Mouse (Mus musculus): Measurements from ENCODE around the gene Acacb. TPM values are rescaled to one million over a fixed set of nuclear protein-coding genes. Genes with fewer than 3 reads are reported as not detected.

Acacb gene
- total RNA-seq, 4 experiments from 2014 or later, result 231 to 252 (median 245) TPM

DNA sequence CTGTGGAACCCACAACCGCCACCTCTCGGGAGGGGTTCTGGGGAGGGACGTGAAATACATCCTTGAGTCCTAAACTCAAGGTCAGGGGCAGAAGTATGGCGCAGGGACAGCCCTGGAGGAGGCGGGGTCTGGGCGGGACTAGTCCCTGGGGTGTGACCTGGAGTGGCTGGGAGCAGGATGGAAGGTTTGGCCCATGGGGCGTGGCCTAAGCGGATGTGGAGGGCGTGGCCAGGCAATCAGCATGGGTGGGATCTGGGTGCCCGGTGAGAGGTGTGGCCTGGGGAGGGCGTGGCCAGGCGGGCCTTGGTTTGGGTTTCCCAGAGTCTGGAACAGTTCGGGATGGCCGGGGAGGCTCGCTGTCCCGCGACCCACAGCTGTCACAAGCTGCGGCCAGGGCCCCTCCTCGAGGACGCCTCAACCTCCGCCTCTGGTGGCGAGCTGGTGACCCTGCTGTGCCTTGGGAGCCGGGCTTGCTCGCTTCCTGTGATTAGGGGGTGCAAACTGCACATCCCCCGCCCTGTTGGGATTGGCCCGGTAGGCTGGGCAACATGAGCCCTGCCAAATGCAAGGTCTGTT is 29.3 kb downstream of the Acacb start:
- peak; percentile 98 for DNase-seq (ENCODE audit: low spot score)

DNA sequence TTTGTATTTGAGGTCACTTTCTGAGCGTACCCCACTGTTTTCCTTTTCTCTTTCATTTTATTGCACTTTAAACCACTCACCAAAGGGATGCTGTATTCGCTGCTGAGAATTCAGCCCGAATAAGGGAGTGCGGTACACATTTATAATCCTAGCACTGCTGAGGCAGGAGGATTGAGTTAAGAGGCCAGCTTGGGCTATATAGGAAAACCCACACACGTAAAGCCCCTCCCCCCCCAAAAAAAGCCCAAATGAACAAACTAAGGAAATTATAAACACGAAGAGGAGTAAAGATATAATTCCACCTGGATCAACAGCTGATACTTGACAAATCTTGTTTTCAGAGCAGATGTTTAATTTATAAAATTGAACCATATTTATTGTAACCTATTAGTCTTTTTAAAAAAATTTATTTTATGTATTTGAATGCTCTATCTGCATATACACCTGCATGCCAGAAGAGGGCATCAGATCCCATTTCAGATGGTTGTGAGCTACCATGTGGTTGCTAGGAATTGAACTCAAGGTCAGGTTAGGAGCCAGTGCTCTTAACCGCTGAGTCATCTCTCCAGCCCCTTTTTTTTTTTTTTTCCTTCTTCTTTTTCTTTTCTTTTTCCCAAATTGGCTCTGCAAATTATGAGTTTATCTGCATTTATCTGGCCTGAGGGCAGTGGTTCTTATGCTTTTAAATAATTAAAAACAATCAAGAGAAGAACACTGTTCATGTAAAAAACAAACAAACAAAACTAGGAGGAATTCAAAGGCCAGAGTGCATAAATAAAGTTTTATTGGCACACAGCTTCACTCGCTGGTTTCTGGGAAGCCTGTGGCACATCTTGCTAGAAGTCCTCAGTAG is 30.4 kb downstream of the Acacb start:
- DNase-seq (ENCODE audit: low spot score), result no peak

DNA sequence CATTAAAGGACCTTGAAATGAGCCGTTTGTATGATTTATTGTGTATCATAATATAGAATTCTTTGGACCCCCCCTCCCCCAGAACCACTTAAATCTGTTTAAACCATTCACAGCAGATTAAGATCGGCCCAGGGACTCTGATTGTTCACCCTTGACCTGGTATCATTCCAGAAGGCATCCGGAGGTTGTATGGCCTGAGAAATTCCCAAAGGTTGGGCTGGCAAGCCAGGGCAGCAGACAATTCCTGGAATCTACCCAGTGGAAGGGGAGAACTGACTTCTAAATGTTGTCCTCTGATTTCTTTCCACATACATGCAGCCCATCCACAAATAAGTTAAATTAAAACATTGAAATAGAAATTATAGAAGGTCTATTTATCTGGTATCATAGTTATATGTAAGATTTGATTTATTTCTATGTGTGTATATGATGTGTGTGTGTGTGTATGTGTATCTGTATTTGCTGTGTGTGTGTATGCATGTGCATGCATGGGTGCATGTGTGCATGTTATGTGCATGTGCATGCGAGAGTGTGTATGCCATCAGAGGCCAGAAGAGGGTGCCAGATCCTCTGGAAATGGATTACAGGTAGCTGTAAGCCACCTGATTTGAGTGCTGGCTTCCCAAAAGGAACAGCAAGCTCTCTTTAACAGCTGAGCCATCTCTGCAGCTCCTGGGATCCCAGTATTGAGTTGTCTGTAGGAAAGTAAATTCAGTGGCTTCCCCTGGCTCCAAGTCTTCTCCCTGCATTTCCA is 31.8 kb downstream of the Acacb start:
- no peak for DNase-seq (ENCODE audit: low spot score)

DNA sequence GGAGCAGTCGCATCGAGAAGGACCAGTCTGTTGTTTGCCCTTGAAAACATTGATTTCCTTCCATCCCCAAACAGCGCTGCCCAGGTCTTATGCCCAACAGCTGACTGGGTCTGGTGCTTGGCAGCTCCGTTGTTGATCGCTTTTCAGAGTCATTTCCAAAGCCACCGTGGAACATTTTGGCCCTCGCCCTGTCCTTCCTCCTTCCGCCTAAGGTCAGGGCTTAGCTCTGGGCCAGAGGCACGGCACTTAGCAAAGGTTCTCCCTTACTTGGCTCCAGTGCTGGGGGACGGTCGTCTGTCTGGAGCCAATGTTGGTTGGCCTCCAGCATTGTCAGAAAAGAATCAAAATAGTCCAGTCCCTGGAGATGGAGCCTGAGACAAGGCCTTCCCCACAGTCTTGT is 33.2 kb downstream of the Acacb start:
- DNase-seq (ENCODE audit: low spot score), result peak; percentile 89

DNA sequence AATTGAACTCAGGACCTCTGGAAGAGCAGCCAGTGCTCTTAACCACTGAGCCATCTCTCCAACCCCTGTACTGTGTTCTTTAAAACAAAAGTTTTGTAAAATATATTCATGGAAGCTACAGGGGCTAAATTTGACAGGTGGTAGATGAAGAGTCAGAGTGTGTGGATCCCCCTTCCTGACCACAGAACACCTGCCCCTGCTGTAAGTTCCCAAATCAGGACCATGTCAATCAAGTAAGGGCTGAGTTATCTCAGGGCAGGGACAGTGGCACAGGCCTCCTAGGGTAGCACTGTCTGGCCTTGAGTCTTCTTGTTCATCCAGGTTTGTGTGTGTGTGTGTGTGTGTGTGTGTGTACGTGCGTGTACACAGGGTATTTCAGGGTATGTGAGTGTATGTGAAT is 37.2 kb downstream of the Acacb start:
- DNase-seq (ENCODE audit: low spot score), result no peak

DNA sequence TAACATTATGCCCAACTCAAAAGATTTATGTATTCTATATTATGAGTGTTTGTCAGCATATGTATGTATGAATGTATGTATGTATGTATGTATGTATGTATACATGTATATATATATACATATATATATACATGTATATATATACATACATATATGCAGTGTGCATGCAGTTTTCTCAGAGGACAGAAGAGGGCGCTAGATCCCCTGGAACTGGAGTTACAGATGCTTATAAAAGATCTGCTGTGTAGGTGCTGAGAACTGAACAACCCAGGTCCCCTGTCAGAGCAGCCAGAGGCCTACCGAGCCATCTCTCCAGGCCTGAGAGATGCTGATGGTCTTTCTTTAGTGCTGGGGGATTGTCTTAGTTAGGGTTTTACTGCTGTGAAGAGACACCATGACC is 40.8 kb downstream of the Acacb start:
- DNase-seq (ENCODE audit: low spot score), result no peak

DNA sequence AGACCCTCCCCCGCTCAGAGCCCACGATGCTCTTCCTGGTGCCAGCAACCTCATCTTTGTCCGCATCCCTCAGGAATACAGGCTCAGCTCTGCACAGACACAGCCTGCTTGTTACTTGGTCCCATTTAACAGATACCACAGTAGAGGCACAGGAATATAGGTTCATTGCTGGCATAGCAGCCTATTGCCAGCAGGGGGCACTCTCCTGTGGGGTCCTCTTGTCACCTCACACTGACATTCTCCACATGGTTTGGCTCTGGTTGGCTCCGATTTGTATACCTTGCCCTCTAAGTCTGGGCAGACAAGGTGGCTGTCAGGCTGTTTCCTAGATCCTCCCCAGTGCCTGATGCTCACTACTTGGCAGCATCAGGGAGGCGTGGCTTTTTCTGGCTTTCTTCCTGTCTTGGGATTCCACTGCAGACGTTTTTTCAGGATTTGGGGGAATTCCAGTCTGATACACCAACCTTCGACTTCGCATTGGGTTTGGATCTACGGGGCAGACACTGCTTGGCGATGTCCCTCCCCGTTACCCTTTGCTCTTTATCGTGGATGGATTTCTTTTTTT is 42.6 kb downstream of the Acacb start:
- no peak for DNase-seq (ENCODE audit: low spot score)

DNA sequence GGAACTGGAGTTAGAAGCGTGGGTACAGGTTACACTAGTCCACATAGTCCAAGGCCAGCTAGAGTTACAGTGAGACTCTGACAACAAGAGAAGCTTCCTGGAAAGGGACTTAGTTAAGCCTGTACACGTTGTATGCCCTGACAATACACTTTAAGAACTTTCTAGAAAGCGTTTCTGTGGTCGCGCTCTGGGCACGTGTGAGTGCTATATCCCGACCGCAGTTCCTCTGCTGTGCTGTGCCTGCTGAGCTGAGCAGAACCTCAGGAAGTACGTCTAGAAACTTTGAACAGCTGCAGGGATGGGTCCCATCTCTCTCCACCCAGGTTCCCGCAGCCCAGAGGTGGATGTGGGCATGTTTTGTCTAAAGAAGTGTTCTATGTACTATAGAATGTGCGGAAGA is 47.8 kb downstream of the Acacb start:
- no peak for DNase-seq (ENCODE audit: low spot score)

DNA sequence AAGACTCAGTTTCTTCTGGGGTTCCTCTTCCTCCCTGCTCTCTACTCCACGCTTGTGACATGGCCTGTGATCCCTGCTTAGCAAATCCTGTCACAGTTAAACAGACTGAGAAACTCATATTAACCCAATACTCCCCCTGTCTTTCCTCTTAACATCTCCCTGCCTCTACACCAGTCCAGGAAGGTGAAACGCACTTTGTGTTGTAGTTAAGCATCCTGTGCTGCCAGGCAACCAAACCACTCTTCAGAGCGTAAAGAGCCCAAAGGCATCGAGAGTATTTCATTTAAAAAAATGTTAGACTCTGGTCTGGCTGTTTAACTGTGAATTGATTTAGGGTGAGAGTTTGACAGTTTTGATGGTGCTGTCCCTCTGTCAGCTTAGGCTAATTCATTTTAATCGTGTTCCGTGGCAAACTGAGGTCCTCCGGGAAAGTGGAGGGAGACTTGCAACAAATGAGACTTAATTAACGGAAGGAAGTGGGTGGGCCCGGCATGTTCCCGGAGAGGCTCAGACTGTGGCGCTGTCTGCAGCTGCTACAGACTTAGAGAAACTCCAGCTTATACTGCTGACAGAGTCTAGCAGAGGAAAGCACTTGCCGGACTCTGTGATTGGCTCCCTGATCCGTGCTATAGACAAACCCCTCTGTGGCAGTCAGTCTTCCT is 52.9 kb downstream of the Acacb start:
- DNase-seq (ENCODE audit: low spot score), result peak; percentile 75

DNA sequence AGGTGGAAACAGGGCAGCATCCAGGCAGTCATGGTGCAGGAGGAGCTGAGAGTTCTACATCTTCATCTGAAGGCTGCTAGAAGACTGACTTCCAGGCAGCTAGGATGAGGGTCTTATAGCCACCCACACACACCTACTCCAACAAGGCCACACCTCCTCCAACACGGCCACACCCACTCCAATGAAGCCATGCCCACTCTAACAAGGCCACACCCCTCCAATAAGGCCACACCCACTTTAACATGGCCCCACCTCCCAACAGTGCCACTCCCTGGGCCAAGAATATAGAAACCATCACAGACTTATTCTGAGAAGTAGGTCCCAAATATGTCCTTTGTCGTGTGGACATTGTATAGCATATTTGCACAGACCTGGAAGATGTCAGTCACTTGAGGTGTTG is 59.8 kb downstream of the Acacb start:
- DNase-seq (ENCODE audit: low spot score), result no peak

DNA sequence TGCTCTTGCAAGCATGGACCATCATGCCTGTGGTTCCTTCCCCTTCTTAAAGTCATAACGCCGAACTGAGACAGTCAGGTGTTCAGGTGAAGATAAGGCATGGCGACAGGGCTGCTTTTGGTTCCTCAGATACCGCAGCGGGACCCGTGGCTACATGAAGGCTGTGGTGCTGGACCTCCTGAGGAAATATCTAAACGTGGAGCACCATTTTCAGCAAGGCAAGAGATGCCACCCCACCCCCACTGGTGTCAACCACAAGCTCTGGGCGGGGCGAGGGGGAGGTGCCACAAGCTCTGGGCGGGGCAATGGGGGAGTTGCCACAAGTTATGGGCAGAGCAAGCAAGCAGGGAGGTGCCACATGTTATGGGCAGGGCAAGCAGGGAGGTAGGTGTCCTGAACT is 66.8 kb downstream of the Acacb start:
- DNase-seq (ENCODE audit: low spot score), result no peak

DNA sequence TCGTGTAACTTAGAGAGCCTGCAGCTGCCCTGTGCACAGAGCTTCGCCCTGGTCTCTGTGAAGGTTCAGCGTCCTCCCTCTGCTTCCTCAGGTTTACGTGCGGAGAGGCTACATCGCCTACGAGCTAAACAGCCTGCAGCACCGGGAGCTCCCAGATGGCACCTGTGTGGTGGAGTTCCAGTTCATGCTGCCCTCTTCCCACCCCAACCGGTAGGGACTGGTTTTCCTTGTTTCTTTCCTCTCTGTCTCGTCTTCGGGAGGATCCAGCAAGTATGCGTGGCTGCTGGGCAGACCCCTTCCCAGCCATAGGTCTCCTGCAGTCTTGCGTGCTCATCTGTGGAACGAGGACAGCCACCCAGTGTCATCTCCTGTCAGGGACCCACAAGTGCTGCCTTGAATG is 72.4 kb downstream of the Acacb start:
- no peak for DNase-seq (ENCODE audit: low spot score)

DNA sequence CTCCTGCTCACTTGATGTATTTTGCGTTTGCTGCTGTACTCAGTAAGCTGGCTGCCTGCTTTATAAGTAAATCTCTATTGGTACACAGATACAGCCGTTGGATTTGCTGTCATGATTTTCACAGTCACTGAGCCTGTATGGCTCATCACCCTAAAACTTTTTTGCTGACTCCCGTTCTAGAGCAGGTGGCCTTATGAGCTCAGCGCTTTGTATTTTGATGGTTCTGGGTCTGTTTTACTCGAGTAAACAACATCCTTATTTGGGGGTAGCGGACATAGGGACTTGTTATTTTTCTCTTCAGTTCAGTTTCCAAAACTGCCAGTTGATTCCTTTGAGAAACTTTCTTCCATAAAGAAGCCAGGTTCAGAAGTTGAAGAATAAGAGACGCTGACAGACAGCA is 79.7 kb downstream of the Acacb start:
- DNase-seq (ENCODE audit: low spot score), result no peak

DNA sequence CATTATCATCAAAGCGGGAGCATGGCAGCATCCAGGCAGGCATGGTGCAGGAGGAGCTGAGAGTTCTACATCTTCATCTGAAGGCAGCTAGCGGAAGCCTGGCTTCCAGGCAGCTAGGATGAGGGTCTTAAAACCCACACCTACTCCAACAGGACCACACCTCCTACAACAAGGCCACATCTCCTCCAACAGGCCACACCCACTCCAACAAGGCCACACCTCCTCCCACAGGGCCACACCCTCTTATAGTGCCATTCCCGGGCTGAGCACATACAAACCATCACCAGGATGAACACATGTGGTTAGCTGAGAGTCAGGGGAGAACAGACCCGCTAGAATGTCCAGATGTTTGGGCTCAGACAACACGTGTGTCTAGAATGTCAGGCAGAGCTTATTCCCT is 82.6 kb downstream of the Acacb start:
- no peak for DNase-seq (ENCODE audit: low spot score)

DNA sequence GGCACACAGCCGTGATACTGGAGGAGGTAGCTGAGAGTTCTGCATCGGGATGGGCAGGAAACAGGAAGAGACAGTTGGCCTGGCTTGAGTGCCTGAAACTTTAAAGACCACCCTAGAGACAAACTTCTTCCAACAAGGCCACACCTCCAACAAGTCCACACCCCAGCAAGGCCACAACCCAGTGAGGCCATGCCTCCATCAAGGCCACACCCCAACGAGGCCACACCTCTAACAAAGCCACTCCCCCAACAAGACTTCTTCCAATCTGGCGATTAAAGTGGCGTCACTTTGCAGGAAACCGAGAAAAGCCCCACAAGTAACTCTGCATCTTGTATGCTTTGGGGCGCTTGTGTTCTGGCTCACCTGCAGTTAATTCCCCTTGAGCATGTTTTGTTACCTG is 92.6 kb downstream of the Acacb start:
- DNase-seq (ENCODE audit: low spot score), result no peak

DNA sequence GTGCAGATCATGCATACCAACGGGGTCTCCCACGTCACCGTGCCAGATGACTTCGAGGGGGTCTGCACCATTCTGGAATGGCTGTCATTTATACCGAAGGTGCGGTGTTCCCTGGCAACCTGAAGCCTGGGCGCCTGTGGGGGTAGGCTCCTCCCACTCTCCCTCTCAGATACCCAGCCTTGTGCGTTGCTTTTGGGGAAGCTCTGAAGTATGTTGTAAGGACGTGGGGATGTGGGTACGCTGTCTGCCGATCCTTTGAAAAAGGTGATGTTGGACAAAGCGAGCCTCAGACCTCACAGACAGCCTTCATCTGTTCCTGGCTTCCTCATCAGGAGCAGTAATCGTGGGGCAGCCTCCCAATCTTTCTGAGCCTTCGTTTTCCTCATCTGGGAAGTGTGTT is 93.4 kb downstream of the Acacb start:
- DNase-seq (ENCODE audit: low spot score), result no peak

DNA sequence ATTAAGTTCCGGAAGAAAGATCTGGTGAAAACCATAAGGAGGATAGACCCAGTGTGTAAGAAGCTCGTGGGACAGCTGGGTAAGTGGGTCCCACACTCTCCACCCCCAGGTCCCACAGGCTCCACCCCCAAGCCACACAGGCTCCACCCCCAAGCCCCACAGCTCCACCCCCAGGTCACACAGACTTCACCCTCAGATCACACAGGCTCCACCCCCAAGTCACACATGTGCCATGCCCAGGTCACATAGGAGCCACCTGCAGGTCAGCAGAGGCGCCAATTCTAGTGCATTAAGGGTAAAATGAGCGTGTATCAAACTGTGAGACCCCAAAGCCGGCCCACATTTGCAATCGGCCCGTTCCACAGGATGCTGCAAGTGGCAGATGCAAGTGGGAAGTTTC is 100.1 kb downstream of the Acacb start:
- DNase-seq (ENCODE audit: low spot score), result no peak

DNA sequence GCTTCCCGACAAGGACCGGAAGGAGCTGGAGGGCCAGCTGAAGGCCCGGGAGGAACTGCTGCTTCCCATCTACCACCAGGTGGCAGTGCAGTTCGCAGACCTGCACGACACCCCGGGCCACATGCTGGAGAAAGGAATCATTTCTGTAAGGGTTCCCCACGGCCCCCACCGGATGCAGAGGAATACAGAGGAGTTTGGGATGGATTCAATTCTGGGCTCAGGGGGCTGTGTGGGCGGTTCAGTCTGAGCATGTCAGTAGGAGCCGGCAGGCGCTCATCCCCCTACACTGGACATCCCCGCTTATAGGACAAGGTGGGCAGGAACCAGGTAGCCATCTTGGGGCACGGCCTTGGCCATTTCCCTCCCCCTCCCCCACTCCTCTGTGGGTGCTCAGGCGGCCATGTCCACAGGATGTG is 101.8 kb downstream of the Acacb start:
- DNase-seq (ENCODE audit: low spot score), result peak; percentile 45

DNA sequence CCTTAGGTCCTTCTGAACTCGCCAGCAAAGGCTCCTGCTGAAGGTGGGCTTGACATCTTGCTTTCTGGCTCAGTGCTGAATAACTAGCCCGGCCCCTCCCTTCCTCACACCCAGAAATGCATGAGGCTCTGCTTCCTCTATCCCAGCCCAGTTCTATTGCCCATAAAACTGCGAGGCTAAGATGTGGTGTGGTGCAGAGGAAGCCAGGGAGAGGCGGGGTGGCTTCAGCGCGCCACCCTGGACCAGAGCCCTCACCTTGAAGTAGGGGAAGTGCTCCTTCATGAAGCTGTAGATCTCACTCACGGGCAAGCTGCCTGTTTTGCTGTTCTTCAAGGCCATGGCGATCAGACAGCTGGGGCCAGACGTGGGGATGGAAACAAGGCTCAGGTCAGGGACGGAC is 113.2 kb downstream of the Acacb start:
- DNase-seq (ENCODE audit: low spot score), result no peak

DNA sequence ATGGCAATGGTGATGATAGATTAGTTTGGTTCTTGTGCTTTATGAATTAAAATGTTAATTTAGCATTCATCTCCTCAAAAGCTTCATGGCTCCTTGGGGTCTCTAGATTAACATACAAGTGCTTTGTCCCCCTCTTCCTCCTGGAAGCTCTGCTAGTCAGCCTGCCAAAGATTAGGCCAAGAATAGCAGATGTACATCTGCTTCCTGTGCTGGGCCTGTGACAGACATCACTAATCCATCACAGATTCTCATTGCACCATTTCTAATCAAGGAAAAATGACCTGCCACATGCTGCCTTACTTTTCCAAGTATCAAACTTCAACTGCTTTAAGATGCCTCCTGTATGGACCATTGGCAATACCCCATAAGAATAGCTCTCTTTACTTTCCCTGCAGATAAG is 115.2 kb downstream of the Acacb start:
- no peak for DNase-seq (ENCODE audit: low spot score)

DNA sequence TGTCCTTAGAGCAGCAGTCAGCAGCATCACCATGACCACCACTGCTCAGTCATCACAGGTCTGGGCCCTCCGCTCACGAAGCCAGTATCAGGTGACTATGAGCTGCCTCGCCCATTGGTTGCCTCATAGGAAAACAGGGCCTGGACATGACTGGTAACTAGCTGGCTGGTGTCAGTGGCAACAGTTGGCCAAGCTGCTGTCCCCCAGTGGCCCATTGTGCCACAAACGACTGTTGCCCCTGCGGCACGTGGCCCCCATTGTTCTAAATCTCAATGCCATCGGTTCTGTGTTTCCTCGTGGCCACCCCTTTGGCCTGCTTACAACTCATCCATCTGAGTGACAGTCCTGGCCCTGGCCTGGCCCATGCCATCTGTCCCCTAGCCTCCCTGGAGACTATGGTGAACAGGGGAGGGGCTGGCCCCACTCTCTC is 117.7 kb downstream of the Acacb start:
- no peak for DNase-seq (ENCODE audit: low spot score)

DNA sequence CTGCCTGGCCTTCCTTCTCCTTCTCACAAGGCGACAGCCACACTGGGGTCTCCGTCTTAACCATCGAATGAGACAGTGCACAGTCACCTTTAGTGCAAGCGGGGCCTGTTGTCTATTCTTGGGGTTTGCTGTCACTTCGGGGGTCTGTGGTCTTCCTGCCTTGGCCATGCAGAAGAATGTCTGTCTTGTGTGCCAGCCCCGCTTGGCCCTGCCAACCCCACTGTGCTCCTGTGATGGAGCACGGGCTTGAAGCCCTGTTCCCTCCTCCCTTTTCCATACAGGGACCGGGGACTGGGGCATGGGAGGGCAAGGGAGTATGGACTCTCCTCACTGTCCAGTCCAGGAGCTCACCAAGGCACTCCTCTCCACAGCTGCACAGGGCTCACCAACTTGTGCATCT is 118.5 kb downstream of the Acacb start:
- no peak for DNase-seq (ENCODE audit: low spot score)
